Mouse (Mus musculus): Measurements from ENCODE around the gene Trim25. TPM values are rescaled to one million over a fixed set of nuclear protein-coding genes. Genes with fewer than 3 reads are reported as not detected.

Trim25 gene
- polyA plus RNA-seq, 1 experiment, result 2.5 TPM

DNA sequence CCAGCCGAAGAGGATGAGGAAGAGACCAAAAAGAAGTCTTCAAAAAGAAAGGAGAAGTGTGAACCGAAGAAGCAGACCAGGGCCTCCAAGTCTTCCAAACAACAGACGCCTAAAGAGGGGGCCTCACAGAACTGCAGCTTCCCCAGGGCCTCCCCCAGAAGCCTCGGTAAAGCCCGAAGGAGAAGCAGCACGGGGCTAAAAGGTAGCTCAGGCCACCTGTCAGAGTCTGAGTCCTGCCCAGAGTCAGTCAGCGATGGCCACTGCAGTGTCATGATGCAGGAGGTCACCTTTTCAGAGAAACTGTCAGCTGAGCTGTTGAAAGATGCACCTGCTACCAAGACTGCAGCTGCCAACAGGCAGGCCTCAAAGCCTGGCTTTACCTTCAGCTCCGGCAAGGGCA is 17.8 kb upstream of the Trim25 start:
- Histone ChIP-seq H3K4me3 (replicated peaks; ENCODE audit: insufficient read depth, low read depth, low read length) (no peak overlapping the region), H3K4me1 (ENCODE audit: control insufficient read depth, insufficient read depth, low read length) (no peaks in the 10 kb centered on the region; the same call in 1 of the 2 replicates), H3K27me3 (ENCODE audit: control insufficient read depth, insufficient read depth, low read length) (no peaks in the 10 kb centered on the region), H3K27ac (ENCODE audit: insufficient read depth, low read length) (no peak overlapping the region)
- TF ChIP-seq POLR2A (IDR thresholded peaks at IDR 0.05; ENCODE audit: borderline replicate concordance, insufficient read depth, low read length) (no peak), CTCF (IDR thresholded peaks at IDR 0.05; ENCODE audit: borderline replicate concordance, insufficient read depth, low read depth, low read length) (no peak)
- 81% methylated on average over 8 of the region's 8 CpGs for WGBS
- DNase-seq, result no peak

DNA sequence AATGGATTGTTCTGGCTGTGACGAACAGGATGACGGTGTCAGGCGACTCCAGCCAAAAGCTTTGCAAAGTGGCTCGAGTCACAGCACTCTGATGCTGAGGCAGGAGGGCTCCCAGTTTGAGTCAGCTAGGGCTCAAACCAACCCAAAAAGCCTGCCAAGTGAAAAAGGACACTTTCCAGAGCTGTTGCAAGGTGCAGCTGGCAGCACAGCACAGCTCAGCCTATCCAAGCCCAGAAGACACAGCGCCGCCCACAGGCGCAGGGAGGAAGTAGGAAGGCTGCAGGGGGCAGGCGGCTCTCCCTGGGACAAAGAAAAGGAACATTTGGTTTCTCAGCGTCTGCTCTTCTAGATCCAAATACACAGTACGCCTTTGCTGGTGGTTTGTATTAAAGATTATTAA is 12.6 kb upstream of the Trim25 start:
- 63% methylated on average over 10 of the region's 10 CpGs for WGBS
- H3K27me3 ChIP-seq (ENCODE audit: control insufficient read depth, insufficient read depth, low read length), result no peaks in the 10 kb centered on the region
- DNase-seq, result no peak
- H3K4me3 ChIP-seq (replicated peaks; ENCODE audit: insufficient read depth, low read depth, low read length), result no peak overlapping the region
- H3K4me1 ChIP-seq (ENCODE audit: control insufficient read depth, insufficient read depth, low read length), result no peaks in the 10 kb centered on the region; the same call in 1 of the 2 replicates
- no peak overlapping the region for H3K27ac ChIP-seq (ENCODE audit: insufficient read depth, low read length)
- no peak for TF ChIP-seq POLR2A (IDR thresholded peaks at IDR 0.05; ENCODE audit: borderline replicate concordance, insufficient read depth, low read length)
- TF ChIP-seq CTCF (IDR thresholded peaks at IDR 0.05; ENCODE audit: borderline replicate concordance, insufficient read depth, low read depth, low read length), result no peak

- H3K4me1 ChIP-seq (ENCODE audit: control insufficient read depth, insufficient read depth, low read length), result no peaks in the 10 kb centered on the region; the same call in 1 of the 2 replicates
- TF ChIP-seq POLR2A (IDR thresholded peaks at IDR 0.05; ENCODE audit: borderline replicate concordance, insufficient read depth, low read length) (no peak), CTCF (IDR thresholded peaks at IDR 0.05; ENCODE audit: borderline replicate concordance, insufficient read depth, low read depth, low read length) (no peak)
- no peaks in the 10 kb centered on the region for H3K27me3 ChIP-seq (ENCODE audit: control insufficient read depth, insufficient read depth, low read length)
- no peak for DNase-seq
- no peak overlapping the region for H3K27ac ChIP-seq (ENCODE audit: insufficient read depth, low read length)
- H3K4me3 ChIP-seq (replicated peaks; ENCODE audit: insufficient read depth, low read depth, low read length), result no peak overlapping the region
- WGBS, result 26% methylated on average over 5 of the region's 5 CpGs
These were observed 10.2 kb upstream of the Trim25 start for GRCm38 (mm10) chr11:88988956-88989355.

DNA sequence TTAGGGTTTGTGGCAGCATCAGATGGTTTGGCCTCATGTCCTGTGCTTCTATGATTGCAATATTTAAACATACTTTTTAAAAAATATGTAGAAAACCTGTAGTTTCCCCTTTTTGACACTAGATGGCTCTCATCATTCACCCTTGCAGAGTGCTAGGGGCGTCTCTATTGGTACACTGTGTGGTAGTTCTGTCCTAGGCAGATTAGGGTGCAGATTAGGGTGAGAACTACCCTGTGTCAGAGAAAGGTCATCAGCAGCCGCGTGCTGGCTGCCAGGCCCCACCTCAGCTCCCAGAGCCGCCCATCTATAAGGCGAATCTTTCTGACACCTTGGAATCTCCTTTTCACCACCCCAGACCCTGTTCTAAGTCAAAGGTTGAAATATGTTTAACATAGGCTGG is 9.6 kb upstream of the Trim25 start:
- TF ChIP-seq CTCF (IDR thresholded peaks at IDR 0.05; ENCODE audit: borderline replicate concordance, insufficient read depth, low read depth, low read length) (no peak), POLR2A (IDR thresholded peaks at IDR 0.05; ENCODE audit: borderline replicate concordance, insufficient read depth, low read length) (no peak)
- H3K27ac ChIP-seq (ENCODE audit: insufficient read depth, low read length), result no peak overlapping the region
- no peaks in the 10 kb centered on the region; the same call in 1 of the 2 replicates for H3K4me1 ChIP-seq (ENCODE audit: control insufficient read depth, insufficient read depth, low read length)
- no peaks in the 10 kb centered on the region for H3K27me3 ChIP-seq (ENCODE audit: control insufficient read depth, insufficient read depth, low read length)
- WGBS, result 82% methylated on average over 5 of the region's 5 CpGs
- no peak for DNase-seq
- no peak overlapping the region for H3K4me3 ChIP-seq (replicated peaks; ENCODE audit: insufficient read depth, low read depth, low read length)

GRCm38 (mm10) chr11:88993186-88993585 is 6.0 kb upstream of the Trim25 start:
- H3K4me3 ChIP-seq (replicated peaks; ENCODE audit: insufficient read depth, low read depth, low read length), result no peak overlapping the region
- no peak for TF ChIP-seq CTCF (IDR thresholded peaks at IDR 0.05; ENCODE audit: borderline replicate concordance, insufficient read depth, low read depth, low read length)
- no peak for TF ChIP-seq POLR2A (IDR thresholded peaks at IDR 0.05; ENCODE audit: borderline replicate concordance, insufficient read depth, low read length)
- no peak overlapping the region for H3K27ac ChIP-seq (ENCODE audit: insufficient read depth, low read length)
- no peaks in the 10 kb centered on the region for H3K27me3 ChIP-seq (ENCODE audit: control insufficient read depth, insufficient read depth, low read length)
- H3K4me1 ChIP-seq (ENCODE audit: control insufficient read depth, insufficient read depth, low read length), result no peaks in the 10 kb centered on the region; the same call in 1 of the 2 replicates
- WGBS, result 45% methylated on average over 7 of the region's 7 CpGs
- no peak for DNase-seq

- peak; percentile 44; the same call in 1 of the 2 replicates for TF ChIP-seq CTCF (IDR thresholded peaks at IDR 0.05; ENCODE audit: borderline replicate concordance, insufficient read depth, low read depth, low read length)
- TF ChIP-seq POLR2A (IDR thresholded peaks at IDR 0.05; ENCODE audit: borderline replicate concordance, insufficient read depth, low read length), result no peak
- 19% methylated on average over 5 of the region's 5 CpGs for WGBS
- Histone ChIP-seq H3K4me3 (replicated peaks; ENCODE audit: insufficient read depth, low read depth, low read length) (no peak overlapping the region), H3K27ac (ENCODE audit: insufficient read depth, low read length) (no peak overlapping the region), H3K27me3 (ENCODE audit: control insufficient read depth, insufficient read depth, low read length) (no peaks in the 10 kb centered on the region), H3K4me1 (ENCODE audit: control insufficient read depth, insufficient read depth, low read length) (no peaks in the 10 kb centered on the region; the same call in 1 of the 2 replicates)
- DNase-seq, result peak in 1 of 2 experiments; percentile 23
These were observed 5.6 kb upstream of the Trim25 start for GRCm38 (mm10) chr11:88993625-88994024.

DNA sequence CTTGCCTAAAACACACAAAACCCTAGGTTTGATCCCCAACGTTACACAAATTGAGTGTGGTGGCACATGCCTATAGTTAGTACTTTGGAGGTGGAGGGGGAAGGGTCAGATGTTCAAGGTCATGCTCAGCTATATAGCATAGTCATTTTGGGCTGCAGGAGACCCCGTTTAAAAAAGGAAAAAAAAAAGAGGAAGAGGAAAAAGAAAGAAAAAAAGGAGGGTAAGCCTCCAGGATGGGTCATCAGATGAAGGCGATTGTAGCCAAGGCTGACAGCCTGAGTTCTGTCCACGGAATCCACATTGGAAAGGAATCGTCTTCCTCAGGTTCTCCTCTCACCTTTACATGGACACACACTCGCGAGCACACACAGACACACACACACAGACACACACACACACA is 4.7 kb upstream of the Trim25 start:
- Histone ChIP-seq H3K27ac (ENCODE audit: insufficient read depth, low read length) (no peak overlapping the region), H3K4me3 (replicated peaks; ENCODE audit: insufficient read depth, low read depth, low read length) (no peak overlapping the region), H3K27me3 (ENCODE audit: control insufficient read depth, insufficient read depth, low read length) (no peaks in the 10 kb centered on the region), H3K4me1 (ENCODE audit: control insufficient read depth, insufficient read depth, low read length) (no peaks in the 10 kb centered on the region; the same call in 1 of the 2 replicates)
- TF ChIP-seq CTCF (IDR thresholded peaks at IDR 0.05; ENCODE audit: borderline replicate concordance, insufficient read depth, low read depth, low read length) (no peak), POLR2A (IDR thresholded peaks at IDR 0.05; ENCODE audit: borderline replicate concordance, insufficient read depth, low read length) (no peak)
- 85% methylated on average over 7 of the region's 7 CpGs for WGBS
- DNase-seq, result no peak

DNA sequence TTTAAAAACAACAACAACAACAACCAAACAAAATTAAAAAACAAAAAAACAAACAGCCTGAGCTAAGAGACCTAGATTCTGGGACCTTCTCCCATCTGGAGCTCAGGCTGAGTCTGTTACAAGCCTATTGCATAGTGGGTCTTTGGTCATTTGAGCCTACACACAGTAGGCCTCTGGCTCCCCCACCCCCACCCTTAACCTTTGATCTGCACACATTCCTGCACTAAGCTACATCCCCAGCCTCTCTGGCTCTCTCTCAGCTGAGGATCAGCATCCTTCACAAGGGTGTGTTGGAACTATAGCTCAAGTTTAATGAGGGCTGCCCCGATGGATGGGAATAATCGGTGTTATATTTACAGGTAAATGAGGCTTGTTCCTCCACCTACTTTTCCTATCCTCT is 3.6 kb upstream of the Trim25 start:
- Histone ChIP-seq H3K27me3 (ENCODE audit: control insufficient read depth, insufficient read depth, low read length) (no peaks in the 10 kb centered on the region), H3K4me3 (replicated peaks; ENCODE audit: insufficient read depth, low read depth, low read length) (no peak overlapping the region), H3K4me1 (ENCODE audit: control insufficient read depth, insufficient read depth, low read length) (no peaks in the 10 kb centered on the region; the same call in 1 of the 2 replicates), H3K27ac (ENCODE audit: insufficient read depth, low read length) (no peak overlapping the region)
- DNase-seq, result no peak
- TF ChIP-seq POLR2A (IDR thresholded peaks at IDR 0.05; ENCODE audit: borderline replicate concordance, insufficient read depth, low read length), result no peak
- TF ChIP-seq CTCF (IDR thresholded peaks at IDR 0.05; ENCODE audit: borderline replicate concordance, insufficient read depth, low read depth, low read length), result no peak
- 95% methylated on average over 2 of the region's 2 CpGs for WGBS
